Mouse (Mus musculus): ENCODE data around the gene Sorcs2. TPM values are rescaled to one million over a fixed set of nuclear protein-coding genes. Genes with fewer than 3 reads are reported as not detected.
A peak's percentile ranks its signal among the peaks of the same experiment; 100 is the strongest.

Sorcs2 gene
- polyA plus RNA-seq (2016; fragmentation: Nextera tagmentation; extraction: Ambion mirVana), result 6.1 and 8.3 TPM in 2 replicates

- no peaks in the 10 kb centered on the region for H3K9me3 ChIP-seq (replicated peaks)
- H3K36me3 ChIP-seq, result no peaks in the 10 kb centered on the region
- H3K27me3 ChIP-seq (ENCODE audit: low read depth, poor library complexity, severe bottlenecking), result peaks cover 57% of the 10 kb centered on the region
- DNase-seq (ENCODE audit: low spot score), result peak; percentile 93
- H3K27ac ChIP-seq, result peak within 1 kb of the TSS; percentile 90
- H3K4me1 ChIP-seq, result peaks cover 52% of the 10 kb centered on the region
- under 1% methylated on average over 42 of the region's 45 CpGs for WGBS
- H3K4me3 ChIP-seq, result peak within 1 kb of the TSS; percentile 80
These were observed at the start of gene Sorcs2 for GRCm38 (mm10) chr5:36397837-36398282. Gene Sorcs2, minus strand, starts transcription at chr5:36398139.

DNA sequence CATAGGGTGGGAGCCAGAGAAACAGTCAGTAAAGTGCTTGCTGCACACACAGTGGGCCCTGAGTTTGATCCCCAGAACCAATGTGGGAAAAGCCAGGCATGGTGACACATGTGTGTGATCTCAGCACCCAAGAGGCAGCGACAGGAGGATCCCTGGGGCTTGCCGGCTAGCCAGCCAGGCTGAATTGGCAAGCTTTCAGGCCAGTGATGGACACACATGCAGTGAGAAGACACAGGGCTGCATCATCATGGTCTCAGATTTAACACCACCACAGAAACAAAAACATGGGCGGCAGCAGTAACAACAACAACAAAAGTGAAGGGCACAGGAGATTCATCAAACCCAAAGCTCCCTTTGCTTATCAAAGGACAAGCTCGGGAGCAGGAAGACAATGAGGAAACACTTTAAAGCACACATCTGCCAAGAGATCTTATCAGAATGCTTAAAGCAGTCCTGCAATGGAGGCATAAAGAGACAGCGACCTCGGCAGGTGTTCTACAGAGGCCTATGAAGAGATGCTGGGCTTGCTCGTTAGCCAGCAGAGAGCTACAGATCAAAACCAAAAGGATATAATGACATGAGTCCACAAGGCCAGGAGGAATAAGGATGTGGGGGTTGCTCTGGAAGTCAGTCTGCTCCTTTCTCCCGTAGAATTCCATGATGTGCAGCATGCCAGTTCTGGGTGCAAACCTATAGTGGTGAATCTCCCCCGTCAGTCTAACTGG is 48.4 kb upstream of the Sorcs2 start:
- H3K27ac ChIP-seq, result no peak overlapping the region
- H3K27me3 ChIP-seq (ENCODE audit: low read depth, poor library complexity, severe bottlenecking), result peaks cover 19% of the 10 kb centered on the region
- no peak overlapping the region for H3K4me3 ChIP-seq
- H3K36me3 ChIP-seq, result no peaks in the 10 kb centered on the region
- no peaks in the 10 kb centered on the region for H3K9me3 ChIP-seq (replicated peaks)
- H3K4me1 ChIP-seq, result peaks cover 37% of the 10 kb centered on the region
- 40% methylated on average over 9 of the region's 9 CpGs for WGBS
- DNase-seq (ENCODE audit: low spot score), result no peak

GRCm38 (mm10) chr5:36445028-36445427 is 47.1 kb upstream of the Sorcs2 start:
- WGBS, result 22% methylated on average over 8 of the region's 8 CpGs
- Histone ChIP-seq H3K27me3 (ENCODE audit: low read depth, poor library complexity, severe bottlenecking) (peaks cover 19% of the 10 kb centered on the region), H3K27ac (no peak overlapping the region), H3K36me3 (no peaks in the 10 kb centered on the region), H3K4me1 (peaks cover 31% of the 10 kb centered on the region), H3K9me3 (replicated peaks) (no peaks in the 10 kb centered on the region), H3K4me3 (no peak overlapping the region)
- DNase-seq (ENCODE audit: low spot score), result no peak

DNA sequence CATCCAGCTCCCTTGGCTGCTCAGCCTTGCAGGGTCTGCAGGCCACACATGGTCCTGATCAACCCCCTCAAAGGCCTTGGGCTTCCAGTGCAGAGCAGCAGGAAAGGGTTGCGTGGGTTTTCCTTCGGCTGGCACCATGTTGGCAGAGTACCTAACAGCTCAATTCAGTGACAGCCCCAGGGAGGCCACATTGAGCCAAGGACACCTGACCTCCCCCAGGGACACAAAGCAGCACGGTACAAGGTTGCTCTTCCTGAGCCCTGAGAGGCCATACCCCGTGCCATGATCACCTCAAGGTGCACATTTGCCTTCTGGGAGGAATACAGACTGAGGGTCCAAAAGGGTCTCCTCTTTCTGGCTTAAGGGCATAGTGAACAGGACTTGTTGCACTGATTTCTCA is 46.7 kb upstream of the Sorcs2 start:
- 49% methylated on average over 4 of the region's 4 CpGs for WGBS
- Histone ChIP-seq H3K27me3 (ENCODE audit: low read depth, poor library complexity, severe bottlenecking) (peaks cover 19% of the 10 kb centered on the region), H3K27ac (no peak overlapping the region), H3K9me3 (replicated peaks) (no peaks in the 10 kb centered on the region), H3K4me1 (peaks cover 27% of the 10 kb centered on the region), H3K4me3 (no peak overlapping the region), H3K36me3 (no peaks in the 10 kb centered on the region)
- DNase-seq (ENCODE audit: low spot score), result no peak

- H3K27me3 ChIP-seq (ENCODE audit: low read depth, poor library complexity, severe bottlenecking), result peaks cover 14% of the 10 kb centered on the region
- H3K4me3 ChIP-seq, result no peak overlapping the region
- no peaks in the 10 kb centered on the region for H3K9me3 ChIP-seq (replicated peaks)
- no peak overlapping the region for H3K27ac ChIP-seq
- peaks cover 14% of the 10 kb centered on the region for H3K4me1 ChIP-seq
- WGBS, result 86% methylated on average over 3 of the region's 3 CpGs
- no peak for DNase-seq (ENCODE audit: low spot score)
- H3K36me3 ChIP-seq, result no peaks in the 10 kb centered on the region
These were observed 42.8 kb upstream of the Sorcs2 start for GRCm38 (mm10) chr5:36440741-36441140.

DNA sequence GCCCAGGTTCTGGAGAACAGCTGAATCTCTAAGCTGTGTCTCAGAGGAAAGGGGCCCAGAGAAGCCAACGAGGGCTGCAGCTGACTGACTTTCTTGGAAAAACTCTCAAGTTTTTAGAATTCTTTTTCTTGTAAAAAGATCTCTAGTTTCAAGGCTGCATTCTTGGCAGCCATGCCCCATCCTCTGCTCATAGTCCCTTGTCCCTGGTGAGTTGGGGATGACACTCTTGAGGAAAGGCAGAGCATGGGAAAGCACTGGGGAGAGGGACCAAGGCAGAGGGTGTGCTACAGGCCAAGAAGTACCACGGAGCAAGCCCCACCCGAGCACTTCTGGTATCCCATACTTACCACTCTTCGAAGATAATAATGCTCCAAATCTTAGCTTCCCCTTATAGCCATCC is 38.9 kb upstream of the Sorcs2 start:
- Histone ChIP-seq H3K27me3 (ENCODE audit: low read depth, poor library complexity, severe bottlenecking) (no peaks in the 10 kb centered on the region), H3K36me3 (no peaks in the 10 kb centered on the region), H3K4me3 (no peak overlapping the region), H3K27ac (no peak overlapping the region), H3K9me3 (replicated peaks) (no peaks in the 10 kb centered on the region), H3K4me1 (no peaks in the 10 kb centered on the region)
- no peak for DNase-seq (ENCODE audit: low spot score)
- WGBS, result 80% methylated on average over 4 of the region's 4 CpGs

DNA sequence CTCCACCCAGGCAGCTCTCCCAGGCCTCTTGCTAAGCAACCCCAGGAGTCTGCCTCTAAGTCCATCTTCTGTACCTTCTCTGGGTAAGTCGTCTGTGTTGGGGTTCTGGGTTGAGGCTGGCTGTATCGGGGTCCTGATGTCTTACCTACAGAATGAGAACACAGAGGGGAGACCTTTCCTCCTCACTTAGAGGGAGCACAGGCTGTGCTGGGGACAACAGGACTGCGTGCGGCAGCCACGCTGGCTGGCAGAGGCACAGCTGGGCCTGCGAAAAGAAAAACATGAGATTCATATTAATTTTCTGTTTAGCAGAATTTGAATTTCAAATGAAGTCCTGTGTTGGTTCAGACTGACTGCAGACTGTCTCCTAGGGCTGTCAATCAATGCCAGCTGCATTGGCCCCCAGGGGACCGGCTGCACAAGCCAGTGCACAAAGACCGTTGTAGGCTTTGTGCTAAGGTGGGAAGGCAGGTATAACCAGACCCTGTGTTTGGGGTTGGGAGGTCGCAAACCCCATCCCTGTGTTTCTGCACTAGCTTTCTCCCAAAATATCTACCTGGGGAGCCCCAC is 36.5 kb upstream of the Sorcs2 start:
- 77% methylated on average over 9 of the region's 9 CpGs for WGBS
- Histone ChIP-seq H3K27ac (no peak overlapping the region), H3K4me3 (no peak overlapping the region), H3K27me3 (ENCODE audit: low read depth, poor library complexity, severe bottlenecking) (no peaks in the 10 kb centered on the region), H3K36me3 (no peaks in the 10 kb centered on the region), H3K9me3 (replicated peaks) (no peaks in the 10 kb centered on the region), H3K4me1 (peaks cover 5% of the 10 kb centered on the region)
- no peak for DNase-seq (ENCODE audit: low spot score)

- Histone ChIP-seq H3K27me3 (ENCODE audit: low read depth, poor library complexity, severe bottlenecking) (peaks cover 3% of the 10 kb centered on the region; the same call in 1 of the 2 replicates), H3K27ac (no peak overlapping the region), H3K4me1 (peaks cover 21% of the 10 kb centered on the region), H3K4me3 (no peak overlapping the region), H3K36me3 (no peaks in the 10 kb centered on the region), H3K9me3 (replicated peaks) (no peaks in the 10 kb centered on the region)
- DNase-seq (ENCODE audit: low spot score), result peak; percentile 43
- WGBS, result 51% methylated on average over 2 of the region's 2 CpGs
These were observed 33.8 kb upstream of the Sorcs2 start for GRCm38 (mm10) chr5:36431711-36432110.

GRCm38 (mm10) chr5:36429551-36429950 is 31.6 kb upstream of the Sorcs2 start:
- WGBS, result 97% methylated on average over 3 of the region's 3 CpGs
- Histone ChIP-seq H3K27me3 (ENCODE audit: low read depth, poor library complexity, severe bottlenecking) (peaks cover 3% of the 10 kb centered on the region; the same call in 1 of the 2 replicates), H3K4me1 (peaks cover 21% of the 10 kb centered on the region), H3K36me3 (no peaks in the 10 kb centered on the region), H3K9me3 (replicated peaks) (no peaks in the 10 kb centered on the region), H3K27ac (no peak overlapping the region), H3K4me3 (no peak overlapping the region)
- DNase-seq (ENCODE audit: low spot score), result no peak

- 37% methylated on average over 11 of the region's 11 CpGs for WGBS
These were observed 29.9 kb upstream of the Sorcs2 start for GRCm38 (mm10) chr5:36427831-36428230.

DNA sequence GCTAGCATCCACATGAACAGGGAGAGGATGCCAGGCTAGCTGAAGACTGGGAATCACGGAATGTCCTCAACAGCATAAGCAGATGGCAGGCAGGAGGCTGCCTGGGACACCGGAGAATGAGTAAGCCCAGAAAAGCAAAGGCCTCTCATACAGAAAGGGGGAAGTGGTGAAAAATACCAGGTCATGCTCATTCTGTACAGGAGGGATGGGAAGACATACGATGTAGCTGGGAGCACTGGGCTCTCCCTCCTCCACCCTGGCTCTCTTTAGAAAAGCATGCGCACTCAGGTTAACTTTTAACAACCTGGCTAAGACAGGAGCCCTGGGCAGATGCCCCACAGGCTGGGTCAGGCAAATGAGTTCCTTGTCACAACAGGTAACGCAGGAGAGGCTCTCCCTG is 28.5 kb upstream of the Sorcs2 start:
- H3K27me3 ChIP-seq (ENCODE audit: low read depth, poor library complexity, severe bottlenecking), result peaks cover 3% of the 10 kb centered on the region; the same call in 1 of the 2 replicates
- peaks cover 21% of the 10 kb centered on the region for H3K4me1 ChIP-seq
- no peak overlapping the region for H3K4me3 ChIP-seq
- no peak for DNase-seq (ENCODE audit: low spot score)
- H3K27ac ChIP-seq, result 0 out of 2 replicates have a peak overlapping the region, but pooled peaks have one; percentile 14
- H3K9me3 ChIP-seq (replicated peaks), result no peaks in the 10 kb centered on the region
- 88% methylated on average over 5 of the region's 5 CpGs for WGBS
- H3K36me3 ChIP-seq, result no peaks in the 10 kb centered on the region

More at GRCm38 (mm10) chr5:36427831-36428230, 29.9 kb upstream of the Sorcs2 start:
- H3K36me3 ChIP-seq, result no peaks in the 10 kb centered on the region
- H3K4me3 ChIP-seq, result no peak overlapping the region
- peaks cover 3% of the 10 kb centered on the region; the same call in 1 of the 2 replicates for H3K27me3 ChIP-seq (ENCODE audit: low read depth, poor library complexity, severe bottlenecking)
- no peak for DNase-seq (ENCODE audit: low spot score)
- H3K4me1 ChIP-seq, result peaks cover 21% of the 10 kb centered on the region
- H3K27ac ChIP-seq, result no peak overlapping the region
- H3K9me3 ChIP-seq (replicated peaks), result no peaks in the 10 kb centered on the region

GRCm38 (mm10) chr5:36424676-36425075 is 26.7 kb upstream of the Sorcs2 start:
- DNase-seq (ENCODE audit: low spot score), result no peak
- no peaks in the 10 kb centered on the region for H3K9me3 ChIP-seq (replicated peaks)
- no peaks in the 10 kb centered on the region for H3K36me3 ChIP-seq

GRCm38 (mm10) chr5:36422689-36423088 is 24.8 kb upstream of the Sorcs2 start:
- Histone ChIP-seq H3K4me3 (no peak overlapping the region), H3K27me3 (ENCODE audit: low read depth, poor library complexity, severe bottlenecking) (peaks cover 3% of the 10 kb centered on the region; the same call in 1 of the 2 replicates), H3K4me1 (peaks cover 7% of the 10 kb centered on the region), H3K36me3 (no peaks in the 10 kb centered on the region), H3K27ac (no peak overlapping the region), H3K9me3 (replicated peaks) (no peaks in the 10 kb centered on the region)
- no peak for DNase-seq (ENCODE audit: low spot score)

More at GRCm38 (mm10) chr5:36424676-36425075, 26.7 kb upstream of the Sorcs2 start:
- H3K27ac ChIP-seq, result no peak overlapping the region
- H3K4me1 ChIP-seq, result peaks cover 16% of the 10 kb centered on the region
- H3K4me3 ChIP-seq, result no peak overlapping the region
- peaks cover 3% of the 10 kb centered on the region; the same call in 1 of the 2 replicates for H3K27me3 ChIP-seq (ENCODE audit: low read depth, poor library complexity, severe bottlenecking)

Measured in limb, embryonic 10.5 days (tissue).